Mouse (Mus musculus) thymus, adult 2 months (tissue): ENCODE results near the gene Mdh2. TPM values are rescaled to one million over a fixed set of nuclear protein-coding genes. Genes with fewer than 3 reads are reported as not detected.

ENCODE experiments used
- DNase-seq: peaks from one replicate; pipeline ENCODE4 v3.0.0; 2021
- H3K27ac ChIP-seq: fragments of 200-500 bp; 2 replicates; pipeline ENCODE4 v1.5.1; 2012; ENCODE audit warnings: low read length, control low read depth; ENCODE audit not compliant: control insufficient read depth, insufficient read depth
- H3K27me3 ChIP-seq: fragments of 200-500 bp; 2 replicates; pipeline ENCODE4 v1.6.1; 2012; ENCODE audit warnings: mild to moderate bottlenecking, low read length, moderate library complexity, mixed read lengths; ENCODE audit not compliant: control insufficient read depth, insufficient read depth
- H3K36me3 ChIP-seq: fragments of 200-500 bp; 2 replicates; pipeline ENCODE4 v1.6.1; 2012; ENCODE audit warnings: mild to moderate bottlenecking, low read length, moderate library complexity; ENCODE audit not compliant: control insufficient read depth, insufficient read depth
- H3K4me1 ChIP-seq: fragments of 200-500 bp; replicated peaks from 2 replicates; pipeline ENCODE4 v1.6.1; 2012; ENCODE audit warnings: low read length; ENCODE audit not compliant: control insufficient read depth, insufficient read depth
- H3K4me3 ChIP-seq: fragments of 200-500 bp; 2 replicates; pipeline ENCODE4 v1.5.1; 2012; ENCODE audit warnings: mild to moderate bottlenecking, low read length, control low read depth, moderate library complexity; ENCODE audit not compliant: control insufficient read depth, insufficient read depth
- CTCF ChIP-seq: fragments of 200-500 bp; IDR thresholded peaks from 2 replicates; pipeline ENCODE4 v1.5.1; 2012; ENCODE audit warnings: mild to moderate bottlenecking, control low read depth, low read length, moderate library complexity, borderline replicate concordance; ENCODE audit not compliant: control insufficient read depth, poor library complexity, insufficient read depth; ENCODE audit errors: extremely low read depth
- POLR2A ChIP-seq: fragments of 200-500 bp; IDR thresholded peaks from 2 replicates; pipeline ENCODE4 v1.6.1; 2012; ENCODE audit warnings: mild to moderate bottlenecking, low read length, control low read depth, moderate library complexity; ENCODE audit not compliant: control insufficient read depth, poor library complexity, insufficient read depth; ENCODE audit errors: extremely low read depth
- WGBS: fragments of 180-500 bp; shearing (Covaris S2); methylation state at CpG from one replicate; pipeline ENCODE4 v1.1.7; 2018; 5-methylcytosine and 5-hydroxymethylcytosine counted together
- polyA plus RNA-seq: library from polyadenylated mRNA; depleted of rRNA; stranded (reverse); fragments of >200 nt; gene quantifications from 2 replicates; pipeline ENCODE4 v1.2.3, GENCODE M21; 2012; rRNA removed

Mdh2 gene
- polyA plus RNA-seq, result 619 and 638 TPM in 2 replicates

GRCm38 (mm10) chr5:135778471-135779445 is at the start of gene Mdh2:
Gene Mdh2 (plus strand): TSS chr5:135778480.
- peaks cover 6% of the 10 kb centered on the region for H3K36me3 ChIP-seq
- peak; percentile 99 for DNase-seq
- 2% methylated on average over 70 of the region's 70 CpGs for WGBS
- peaks cover 16% of the 10 kb centered on the region for H3K4me1 ChIP-seq
- no peaks in the 10 kb centered on the region for H3K27me3 ChIP-seq
- H3K27ac ChIP-seq, result peak within 1 kb of the TSS; percentile 58
- TF ChIP-seq POLR2A, result peak; percentile 86; the same call in 1 of the 2 replicates
- TF ChIP-seq CTCF, result no peak; the same call in 1 of the 2 replicates
- H3K4me3 ChIP-seq, result peak within 1 kb of the TSS; percentile 95

GRCm38 (mm10) chr5:135729351-135729750 is 48.9 kb upstream of the Mdh2 start:
- DNase-seq, result no peak
- peaks cover 33% of the 10 kb centered on the region for H3K36me3 ChIP-seq
- H3K27me3 ChIP-seq, result no peaks in the 10 kb centered on the region
- WGBS, result 98% methylated on average over 13 of the region's 13 CpGs
- TF ChIP-seq CTCF (no peak), POLR2A (no peak)
- no peak overlapping the region for H3K4me3 ChIP-seq
- no peak overlapping the region for H3K27ac ChIP-seq
- H3K4me1 ChIP-seq, result no peaks in the 10 kb centered on the region

- TF ChIP-seq POLR2A, result no peak
- no peak for TF ChIP-seq CTCF
- no peaks in the 10 kb centered on the region for H3K27me3 ChIP-seq
- H3K4me1 ChIP-seq, result no peaks in the 10 kb centered on the region
- H3K36me3 ChIP-seq, result peaks cover 42% of the 10 kb centered on the region
- no peak overlapping the region for H3K4me3 ChIP-seq
- 99% methylated on average over 10 of the region's 10 CpGs for WGBS
- DNase-seq, result no peak
- H3K27ac ChIP-seq, result no peak overlapping the region
Observed at GRCm38 (mm10) chr5:135730278-135730677, 48.0 kb upstream of the Mdh2 start.

DNA sequence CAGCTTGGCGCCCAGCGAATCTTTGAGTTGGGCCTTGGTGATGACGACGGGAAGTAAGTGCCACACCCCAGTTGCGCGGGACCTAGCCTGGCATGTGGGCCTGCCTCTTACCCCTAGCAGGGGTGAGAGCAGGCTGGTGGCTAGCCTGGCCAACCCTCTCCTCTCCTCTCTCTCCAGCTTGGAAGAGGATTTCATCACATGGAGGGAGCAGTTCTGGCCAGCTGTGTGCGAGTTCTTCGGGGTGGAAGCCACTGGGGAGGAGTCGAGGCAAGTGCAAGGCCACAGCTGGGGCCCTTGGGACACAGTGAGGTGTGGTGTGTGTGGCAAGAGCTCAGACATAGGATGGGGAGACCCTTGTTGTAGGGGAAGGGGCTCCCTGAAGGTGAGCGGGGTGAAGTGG is 47.4 kb upstream of the Mdh2 start:
- DNase-seq, result no peak
- Histone ChIP-seq H3K4me1 (no peaks in the 10 kb centered on the region), H3K4me3 (no peak overlapping the region), H3K36me3 (peaks cover 42% of the 10 kb centered on the region), H3K27me3 (no peaks in the 10 kb centered on the region), H3K27ac (no peak overlapping the region)
- 93% methylated on average over 10 of the region's 10 CpGs for WGBS
- TF ChIP-seq POLR2A (no peak), CTCF (no peak)

DNA sequence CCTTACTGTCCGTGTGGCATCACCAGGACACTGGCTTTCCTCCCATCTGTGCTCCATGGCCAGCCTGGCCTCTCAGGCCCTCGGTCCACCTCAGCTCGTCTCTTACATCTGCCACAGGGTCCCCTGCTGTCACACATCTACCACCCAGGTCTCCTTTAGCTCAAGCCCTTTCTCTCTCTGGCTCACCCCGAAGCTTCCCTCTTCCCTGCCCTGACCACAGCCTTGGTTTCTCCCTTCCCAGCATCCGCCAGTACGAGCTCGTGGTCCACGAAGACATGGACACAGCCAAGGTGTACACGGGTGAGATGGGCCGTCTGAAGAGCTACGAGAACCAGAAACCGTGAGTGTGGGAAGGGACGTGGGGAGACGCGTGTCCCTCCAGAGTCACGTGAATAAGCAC is 47.0 kb upstream of the Mdh2 start:
- Histone ChIP-seq H3K27me3 (no peaks in the 10 kb centered on the region), H3K4me1 (no peaks in the 10 kb centered on the region), H3K4me3 (no peak overlapping the region), H3K27ac (no peak overlapping the region), H3K36me3 (peaks cover 42% of the 10 kb centered on the region)
- WGBS, result 98% methylated on average over 16 of the region's 16 CpGs
- DNase-seq, result no peak
- no peak for TF ChIP-seq CTCF
- no peak for TF ChIP-seq POLR2A

- peaks cover 42% of the 10 kb centered on the region for H3K36me3 ChIP-seq
- 91% methylated on average over 4 of the region's 4 CpGs for WGBS
Observed at GRCm38 (mm10) chr5:135733071-135733470, 45.2 kb upstream of the Mdh2 start.

More at GRCm38 (mm10) chr5:135733071-135733470, 45.2 kb upstream of the Mdh2 start:
- no peaks in the 10 kb centered on the region for H3K27me3 ChIP-seq
- H3K4me3 ChIP-seq, result no peak overlapping the region
- no peaks in the 10 kb centered on the region for H3K4me1 ChIP-seq
- TF ChIP-seq POLR2A, result no peak
- no peak for TF ChIP-seq CTCF
- no peak overlapping the region for H3K27ac ChIP-seq
- no peak for DNase-seq
